Mouse (Mus musculus) limb, embryonic 14.5 days (tissue): ENCODE measurements around the gene Vps54. TPM values are rescaled to one million over a fixed set of nuclear protein-coding genes. Genes with fewer than 3 reads are reported as not detected.
"Not testable (repeated sequence)": the region's sequence is repeated elsewhere in the genome, so short reads cannot be mapped to it uniquely, and the experiment has no call there.

Experiments
- ATAC-seq: fragments of 200-750 bp; cut with Nextera tagmentation; 2 replicates; pipeline ENCODE4 v1.8.0; 2017; ENCODE audit warnings: low read depth, moderate number of reproducible peaks, moderate TSS enrichment; ENCODE audit not compliant: low FRiP score
- DNase-seq: peaks from one replicate; pipeline ENCODE4 v3.0.0-alpha.2; 2015; ENCODE audit warnings: low spot score
- H3K27ac ChIP-seq: fragments of 300-500 bp; sonication (generic); replicated peaks from 2 replicates; pipeline ENCODE4 v1.5.1; 2014; ENCODE audit warnings: low read depth, mild to moderate bottlenecking, low read length, moderate library complexity, mixed read lengths
- H3K27me3 ChIP-seq: fragments of 300-500 bp; sonication (generic); 2 replicates; pipeline ENCODE4 v1.6.1; 2014; ENCODE audit warnings: low read length, mixed read lengths; ENCODE audit not compliant: control insufficient read depth, insufficient read depth
- H3K36me3 ChIP-seq: fragments of 300-500 bp; sonication (generic); 2 replicates; pipeline ENCODE4 v1.6.1; 2014; ENCODE audit warnings: mild to moderate bottlenecking, low read length, moderate library complexity, mixed read lengths; ENCODE audit not compliant: control insufficient read depth, insufficient read depth
- H3K4me1 ChIP-seq: fragments of 300-500 bp; sonication (generic); 2 replicates; pipeline ENCODE4 v1.6.1; 2014; ENCODE audit warnings: antibody characterized with exemption, low read length, mixed read lengths; ENCODE audit not compliant: control insufficient read depth, insufficient read depth
- H3K4me2 ChIP-seq: fragments of 300-500 bp; sonication (generic); replicated peaks from 2 replicates; pipeline ENCODE4 v1.6.1; 2014; ENCODE audit warnings: low read depth, mild to moderate bottlenecking, low read length, moderate library complexity; ENCODE audit not compliant: severe bottlenecking
- H3K4me3 ChIP-seq: fragments of 300-500 bp; sonication (generic); replicated peaks from 2 replicates; pipeline ENCODE4 v1.5.1; 2014; ENCODE audit warnings: low read length
- H3K9ac ChIP-seq: fragments of 300-500 bp; sonication (generic); 2 replicates; pipeline ENCODE4 v1.6.1; 2014; ENCODE audit warnings: mild to moderate bottlenecking, low read depth, low read length, moderate library complexity; ENCODE audit not compliant: severe bottlenecking
- H3K9me3 ChIP-seq: fragments of 300-500 bp; sonication (generic); 2 replicates; pipeline ENCODE4 v1.6.1; 2016; ENCODE audit warnings: low read length; ENCODE audit not compliant: control insufficient read depth
- POLR2A ChIP-seq: fragments of 200-500 bp; IDR thresholded peaks from 2 replicates; pipeline ENCODE4 v1.8.0; 2012; ENCODE audit warnings: inconsistent platforms, mild to moderate bottlenecking, moderate library complexity, borderline replicate concordance; ENCODE audit not compliant: insufficient read depth, insufficient read length; ENCODE audit errors: extremely low read depth
- WGBS: fragments of 180-500 bp; shearing (Covaris S2); extraction: QIAGEN DNeasy Blood & Tissue Kit; methylation state at CpG from one replicate; pipeline ENCODE4 v1.1.7; 2014; 5-methylcytosine and 5-hydroxymethylcytosine counted together
- polyA plus RNA-seq, 2 experiments: library from polyadenylated mRNA; depleted of rRNA in 1 of 2; stranded (reverse) in 1 of 2; unstranded in 1 of 2; fragments of >200 nt; fragmentation: Nextera tagmentation in 1 of 2; extraction: Ambion mirVana in 1 of 2; gene quantifications; 2 replicates each; pipeline versions ENCODE4 v1.2.1 to v1.2.3; 2012 to 2014

Vps54 gene
- polyA plus RNA-seq, 2 experiments: 15.3 to 28.6 TPM

GRCm38 (mm10) chr11:21247203-21247865 is 8.3 kb downstream of the Vps54 start:
- Histone ChIP-seq H3K4me2 (no peak overlapping the region), H3K9ac (no peak overlapping the region), H3K4me1 (peaks cover 3% of the 10 kb centered on the region; the same call in 1 of the 2 replicates), H3K36me3 (0 out of 2 replicates have a peak, but pooled peaks cover 2% of the 10 kb centered on the region), H3K9me3 (no peaks in the 10 kb centered on the region), H3K4me3 (no peak overlapping the region), H3K27ac (no peak overlapping the region), H3K27me3 (no peaks in the 10 kb centered on the region)
- ATAC-seq: no peak
- no peak for TF ChIP-seq POLR2A
- DNase-seq: no peak
- 77% methylated on average over 4 of the region's 4 CpGs for WGBS

GRCm38 (mm10) chr11:21247940-21248339 is 8.9 kb downstream of the Vps54 start:
- TF ChIP-seq POLR2A: no peak
- Histone ChIP-seq H3K36me3 (0 out of 2 replicates have a peak, but pooled peaks cover 2% of the 10 kb centered on the region), H3K27me3 (no peaks in the 10 kb centered on the region), H3K4me3 (no peak overlapping the region), H3K4me1 (peaks cover 2% of the 10 kb centered on the region; the same call in 1 of the 2 replicates), H3K27ac (no peak overlapping the region), H3K9me3 (no peaks in the 10 kb centered on the region), H3K4me2 (no peak overlapping the region), H3K9ac (no peak overlapping the region)
- ATAC-seq: no peak
- WGBS: 100% methylated on average over 1 of the region's 1 CpGs
- DNase-seq: no peak

- no peak overlapping the region for H3K27ac ChIP-seq
- no peak overlapping the region for H3K4me2 ChIP-seq
- H3K9me3 ChIP-seq: no peaks in the 10 kb centered on the region
- TF ChIP-seq POLR2A: no peak
- no peak overlapping the region for H3K9ac ChIP-seq
- ATAC-seq (no peak), DNase-seq (no peak)
- H3K27me3 ChIP-seq: no peaks in the 10 kb centered on the region
- H3K4me3 ChIP-seq: no peak overlapping the region
- H3K36me3 ChIP-seq: 0 out of 2 replicates have a peak, but pooled peaks cover 2% of the 10 kb centered on the region
- peaks cover 2% of the 10 kb centered on the region; the same call in 1 of the 2 replicates for H3K4me1 ChIP-seq
- WGBS: 95% methylated on average over 1 of the region's 1 CpGs
Measured at GRCm38 (mm10) chr11:21250366-21250765, 11.3 kb downstream of the Vps54 start.

GRCm38 (mm10) chr11:21258611-21259010 is 19.5 kb downstream of the Vps54 start:
- 96% methylated on average over 10 of the region's 10 CpGs for WGBS
- not testable (repeated sequence) for H3K4me1 ChIP-seq, ATAC-seq

GRCm38 (mm10) chr11:21265423-21265822 is 26.3 kb downstream of the Vps54 start:
- Histone ChIP-seq H3K4me1 (no peaks in the 10 kb centered on the region), H3K36me3 (peaks cover 33% of the 10 kb centered on the region), H3K27ac (no peak overlapping the region), H3K4me3 (no peak overlapping the region), H3K4me2 (no peak overlapping the region), H3K9me3 (no peaks in the 10 kb centered on the region), H3K27me3 (no peaks in the 10 kb centered on the region), H3K9ac (no peak overlapping the region)
- WGBS: 93% methylated on average over 3 of the region's 3 CpGs
- no peak for TF ChIP-seq POLR2A
- DNase-seq (no peak), ATAC-seq (no peak)

More at GRCm38 (mm10) chr11:21258611-21259010, 19.5 kb downstream of the Vps54 start:
- H3K27ac ChIP-seq, H3K36me3 ChIP-seq, H3K4me3 ChIP-seq, H3K9ac ChIP-seq, H3K4me2 ChIP-seq, DNase-seq, H3K9me3 ChIP-seq, H3K27me3 ChIP-seq: not testable (repeated sequence)
